Mouse (Mus musculus) erythroblast, adult 5-6 weeks (primary cell): Measurements from ENCODE around the gene Gm5798. TPM values are rescaled to one million over a fixed set of nuclear protein-coding genes. Genes with fewer than 3 reads are reported as not detected.
"Not testable (repeated sequence)": the region's sequence is repeated elsewhere in the genome, so short reads cannot be mapped to it uniquely, and the experiment has no call there.

Source experiments
- ATAC-seq: replicated peaks from 2 replicates; pipeline ENCODE4 v1.8.0; 2016; ENCODE audit warnings: moderate number of reproducible peaks, mild to moderate bottlenecking, moderate TSS enrichment, inconsistent platforms; ENCODE audit not compliant: poor library complexity, low FRiP score, severe bottlenecking
- total RNA-seq, 2 experiments: library from RNA; stranded (forward) in 1 of 2; stranded (reverse) in 1 of 2; fragments of 150-400 nt in 1 of 2; fragments of 200-764, 138-1000 nt in 1 of 2; gene quantifications; 2 replicates each; pipeline versions ENCODE4 v1.2.3 to v1.2.4; 2015 to 2017; ENCODE audit warnings: low replicate concordance in 2 of 2

The Gm5798 gene
- total RNA-seq (2015; ENCODE audit: low replicate concordance) (not detected in 2 replicates), total RNA-seq (2017; ENCODE audit: low replicate concordance) (not detected in 2 replicates)

- not testable (repeated sequence) for ATAC-seq
These were observed at the start of gene Gm5798 for GRCm38 (mm10) chr14:41348309-41348708. Gm5798 (plus strand) TSS chr14:41348609.

DNA sequence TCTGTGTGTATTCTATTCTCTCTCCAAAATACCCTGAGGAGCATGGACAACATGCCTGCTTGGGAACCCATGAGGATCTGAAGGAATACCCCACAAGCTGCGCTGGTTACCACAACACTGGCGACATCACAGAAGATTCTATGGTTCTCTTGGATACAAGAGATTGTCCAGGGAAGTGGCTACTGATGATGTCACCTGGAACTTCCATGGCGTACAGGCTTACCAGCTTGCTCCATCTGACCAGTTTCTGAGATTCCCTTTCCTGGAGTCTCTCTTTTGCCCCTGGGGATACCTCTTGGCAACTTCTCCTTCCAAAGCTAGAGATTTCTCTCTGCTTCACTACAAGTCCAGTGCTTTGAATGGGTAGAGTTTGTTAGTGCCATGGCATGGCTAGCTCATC is 37.9 kb downstream of the Gm5798 start, which contains the start of gene Gm7945:
Gene Gm7945, minus strand, starts transcription at position 101 of the 400 bp plus-strand sequence.
- not testable (repeated sequence) for ATAC-seq

Other genes with a start within 250 kb of the Gm5798 start
- not detected in 2 replicates for gene Mat1a, start 243.6 kb upstream of the Gm5798 start, total RNA-seq (2015; ENCODE audit: low replicate concordance)
- gene Mat1a, start 243.6 kb upstream of the Gm5798 start, total RNA-seq (2017; ENCODE audit: low replicate concordance), result 0.42 TPM in 1 of 2 replicates, not detected in the other
- gene Sftpa1, start 216.8 kb upstream of the Gm5798 start, total RNA-seq (2015; ENCODE audit: low replicate concordance), result not detected in 2 replicates
- gene Sftpa1, start 216.8 kb upstream of the Gm5798 start, total RNA-seq (2017; ENCODE audit: low replicate concordance), result not detected in 2 replicates
- gene Mbl1, start 197.2 kb upstream of the Gm5798 start, total RNA-seq (2015; ENCODE audit: low replicate concordance), result not detected in 2 replicates
- not detected in 2 replicates for gene Mbl1, start 197.2 kb upstream of the Gm5798 start, total RNA-seq (2017; ENCODE audit: low replicate concordance)
- not detected in 2 replicates for gene Sftpd, start 163.5 kb upstream of the Gm5798 start, total RNA-seq (2015; ENCODE audit: low replicate concordance)
- not detected in 2 replicates for gene Sftpd, start 163.5 kb upstream of the Gm5798 start, total RNA-seq (2017; ENCODE audit: low replicate concordance)
- not detected in 2 replicates for gene Gm2832, start 69.8 kb upstream of the Gm5798 start, total RNA-seq (2015; ENCODE audit: low replicate concordance)
- not detected in 2 replicates for gene Gm2832, start 69.8 kb upstream of the Gm5798 start, total RNA-seq (2017; ENCODE audit: low replicate concordance)
- gene Gm7945, start 37.8 kb downstream of the Gm5798 start, total RNA-seq (2015; ENCODE audit: low replicate concordance), result not detected in 2 replicates
- gene Gm7945, start 37.8 kb downstream of the Gm5798 start, total RNA-seq (2017; ENCODE audit: low replicate concordance), result not detected in 2 replicates
- not detected in 2 replicates for gene Gm6482, start 59.7 kb downstream of the Gm5798 start, total RNA-seq (2015; ENCODE audit: low replicate concordance)
- not detected in 2 replicates for gene Gm6482, start 59.7 kb downstream of the Gm5798 start, total RNA-seq (2017; ENCODE audit: low replicate concordance)
- not detected in 2 replicates for gene Gm7954, start 104.9 kb downstream of the Gm5798 start, total RNA-seq (2015; ENCODE audit: low replicate concordance)
- gene Gm7954, start 104.9 kb downstream of the Gm5798 start, total RNA-seq (2017; ENCODE audit: low replicate concordance), result not detected in 2 replicates
- gene Gm3486, start 140.9 kb downstream of the Gm5798 start, total RNA-seq (2015; ENCODE audit: low replicate concordance), result not detected in 2 replicates
- gene Gm3486, start 140.9 kb downstream of the Gm5798 start, total RNA-seq (2017; ENCODE audit: low replicate concordance), result not detected in 2 replicates
- not detected in 2 replicates for gene Gm7970, start 207.0 kb downstream of the Gm5798 start, total RNA-seq (2015; ENCODE audit: low replicate concordance)
- not detected in 2 replicates for gene Gm7970, start 207.0 kb downstream of the Gm5798 start, total RNA-seq (2017; ENCODE audit: low replicate concordance)
- not detected in 2 replicates for gene 1700049E17Rik2, start 224.6 kb downstream of the Gm5798 start, total RNA-seq (2015; ENCODE audit: low replicate concordance)
- gene 1700049E17Rik2, start 224.6 kb downstream of the Gm5798 start, total RNA-seq (2017; ENCODE audit: low replicate concordance), result 0.28 TPM in 1 of 2 replicates, not detected in the other